Mouse (Mus musculus): Measurements from ENCODE around the gene Dzip1l.

- TF ChIP-seq POLR2A (IDR thresholded peaks at IDR 0.05; ENCODE audit: low read depth, low read length) (no peak), CTCF (IDR thresholded peaks at IDR 0.05; ENCODE audit: extremely low read depth, insufficient read length, insufficient replicate concordance, low read depth, low read length) (no peak)
These were observed 42.3 kb downstream of the Dzip1l start for GRCm38 (mm10) chr9:99671603-99672002.
